ENCODE assay signal across 14 mouse cellular contexts in genomic region chr5:115124690-115125089, GRCm38 (mm10). TPM values are rescaled to one million over a fixed set of nuclear protein-coding genes. Genes with fewer than 3 reads are reported as not detected.
A peak's percentile ranks its signal among the peaks of the same experiment; 100 is the strongest.
DNase-seq lines count a peak whose midpoint lies in the region; ATAC-seq lines count a peak whose summit lies in the region.
"Had no signal": no experiment of that assay in that cellular context is flagged by ENCODE, and none has a peak within 500 bp of the region (broad histone marks: within the 10 kb centered on the region; RNA-seq: fewer than 3 reads in every experiment).

No protein-coding gene starts in this region.

- WGBS in forebrain, embryonic 13.5 days = 96% methylated on average over 6 of the region's 6 CpGs
- WGBS in forebrain, embryonic 14.5 days = over 99% methylated on average over 6 of the region's 6 CpGs
- WGBS in hindbrain, embryonic 13.5 days = 97% methylated on average over 6 of the region's 6 CpGs
- 94% methylated on average over 6 of the region's 6 CpGs for WGBS in hindbrain, embryonic 10.5 days
- 88% methylated on average over 6 of the region's 6 CpGs for WGBS in lung, embryonic 15.5 days
- 94% methylated on average over 6 of the region's 6 CpGs for WGBS in intestine, embryonic 16.5 days

- 0 out of 2 replicates have a peak, but pooled peaks have one; percentile 5 for ATAC-seq in forebrain, embryonic 13.5 days
- ATAC-seq in forebrain, embryonic 14.5 days = no peak
- ATAC-seq in hindbrain, embryonic 13.5 days (ENCODE audit: low FRiP score) = no peak; the same call in 1 of the 2 replicates
- 0 out of 2 replicates have a peak, but pooled peaks have one; percentile 9 for ATAC-seq in lung, embryonic 15.5 days (ENCODE audit: borderline replicate concordance, extremely low read depth, low FRiP score, low TSS enrichment)
- ATAC-seq in intestine, embryonic 16.5 days = peak; percentile 7; the same call in 1 of the 2 replicates

- DNase-seq in forebrain, embryonic 14.5 days (ENCODE audit: low spot score) = no peak
- DNase-seq in hindbrain, embryonic 10.5 days (ENCODE audit: low spot score) = no peak
- no peak for DNase-seq in lung, adult 18-20 months
- no peak for DNase-seq in kidney, postnatal 25 days

- H3K9me3 ChIP-seq in forebrain, embryonic 13.5 days (replicated peaks) = no peaks in the 10 kb centered on the region
- no peaks in the 10 kb centered on the region for H3K9me3 ChIP-seq in forebrain, embryonic 14.5 days (replicated peaks; ENCODE audit: control insufficient read depth, low read length)
- H3K9me3 ChIP-seq in hindbrain, embryonic 13.5 days = no peaks in the 10 kb centered on the region
- no peaks in the 10 kb centered on the region for H3K9me3 ChIP-seq in hindbrain, embryonic 10.5 days
- no peaks in the 10 kb centered on the region for H3K9me3 ChIP-seq in lung, embryonic 15.5 days
- H3K9me3 ChIP-seq in intestine, embryonic 16.5 days (ENCODE audit: control insufficient read depth, low read length) = no peaks in the 10 kb centered on the region
- H3K9me3 ChIP-seq: heart, embryonic 15.5 days; liver, embryonic 15.5 days had no signal

- no peak overlapping the region for H3K4me2 ChIP-seq in forebrain, embryonic 13.5 days
- H3K4me2 ChIP-seq in forebrain, embryonic 14.5 days (ENCODE audit: low read length) = no peak overlapping the region
- no peak overlapping the region for H3K4me2 ChIP-seq in hindbrain, embryonic 13.5 days
- H3K4me2 ChIP-seq in lung, embryonic 15.5 days = no peak overlapping the region
- no peak overlapping the region for H3K4me2 ChIP-seq in intestine, embryonic 16.5 days (ENCODE audit: low read depth, low read length)
- H3K4me2 ChIP-seq: liver, embryonic 15.5 days; midbrain, embryonic 11.5 days had no signal

- H3K27me3 ChIP-seq in forebrain, embryonic 13.5 days = no peaks in the 10 kb centered on the region
- no peaks in the 10 kb centered on the region for H3K27me3 ChIP-seq in forebrain, embryonic 14.5 days (replicated peaks; ENCODE audit: control insufficient read depth, insufficient read depth, low read length)
- H3K27me3 ChIP-seq in hindbrain, embryonic 13.5 days = no peaks in the 10 kb centered on the region
- H3K27me3 ChIP-seq in hindbrain, embryonic 10.5 days (ENCODE audit: insufficient read depth, poor library complexity, severe bottlenecking) = no peaks in the 10 kb centered on the region
- H3K27me3 ChIP-seq in lung, embryonic 15.5 days = no peaks in the 10 kb centered on the region
- no peaks in the 10 kb centered on the region for H3K27me3 ChIP-seq in intestine, embryonic 16.5 days (replicated peaks; ENCODE audit: control insufficient read depth, insufficient read depth, low read length)
- H3K27me3 ChIP-seq: CH12.LX; heart, embryonic 15.5 days; liver, embryonic 15.5 days had no signal

- H3K27ac ChIP-seq in forebrain, embryonic 13.5 days = no peak overlapping the region
- no peak overlapping the region for H3K27ac ChIP-seq in forebrain, embryonic 14.5 days (ENCODE audit: low read depth, low read length)
- peak overlapping the region; percentile 70; the same call in 1 of the 2 replicates for H3K27ac ChIP-seq in hindbrain, embryonic 13.5 days
- no peak overlapping the region for H3K27ac ChIP-seq in hindbrain, embryonic 10.5 days
- H3K27ac ChIP-seq in lung, embryonic 15.5 days = no peak overlapping the region
- no peak overlapping the region for H3K27ac ChIP-seq in intestine, embryonic 16.5 days (ENCODE audit: low read length)
- H3K27ac ChIP-seq: heart, embryonic 15.5 days; liver, embryonic 15.5 days; macrophage had no signal

- no peak overlapping the region for H3K4me3 ChIP-seq in forebrain, embryonic 13.5 days
- no peak overlapping the region for H3K4me3 ChIP-seq in forebrain, embryonic 14.5 days (ENCODE audit: low read depth, low read length)
- no peak overlapping the region for H3K4me3 ChIP-seq in hindbrain, embryonic 13.5 days
- no peak overlapping the region for H3K4me3 ChIP-seq in hindbrain, embryonic 10.5 days
- H3K4me3 ChIP-seq in lung, embryonic 15.5 days = no peak overlapping the region
- no peak overlapping the region for H3K4me3 ChIP-seq in intestine, embryonic 16.5 days (ENCODE audit: low read length)
- H3K4me3 ChIP-seq: heart, embryonic 15.5 days; liver, embryonic 15.5 days had no signal

- no peak overlapping the region for H3K9ac ChIP-seq in forebrain, embryonic 13.5 days
- no peak overlapping the region for H3K9ac ChIP-seq in forebrain, embryonic 14.5 days (ENCODE audit: low read length)
- H3K9ac ChIP-seq in hindbrain, embryonic 13.5 days = no peak overlapping the region
- no peak overlapping the region for H3K9ac ChIP-seq in lung, embryonic 15.5 days
- no peak overlapping the region for H3K9ac ChIP-seq in intestine, embryonic 16.5 days (ENCODE audit: low read depth, low read length)
- H3K9ac ChIP-seq: heart, embryonic 15.5 days; liver, embryonic 15.5 days had no signal

- H3K36me3 ChIP-seq in forebrain, embryonic 13.5 days (ENCODE audit: poor library complexity, severe bottlenecking) = peaks cover 71% of the 10 kb centered on the region
- H3K36me3 ChIP-seq in forebrain, embryonic 14.5 days (ENCODE audit: control insufficient read depth, insufficient read depth, low read length) = peaks cover 58% of the 10 kb centered on the region
- H3K36me3 ChIP-seq in hindbrain, embryonic 13.5 days = peaks cover 68% of the 10 kb centered on the region
- peaks cover 76% of the 10 kb centered on the region for H3K36me3 ChIP-seq in hindbrain, embryonic 10.5 days
- peaks cover 51% of the 10 kb centered on the region for H3K36me3 ChIP-seq in lung, embryonic 15.5 days
- peaks cover 9% of the 10 kb centered on the region for H3K36me3 ChIP-seq in intestine, embryonic 16.5 days (ENCODE audit: control insufficient read depth, insufficient read depth, low read length)

- peaks cover 18% of the 10 kb centered on the region for H3K4me1 ChIP-seq in forebrain, embryonic 13.5 days
- H3K4me1 ChIP-seq in forebrain, embryonic 14.5 days (ENCODE audit: control insufficient read depth, insufficient read depth, low read length) = no peaks in the 10 kb centered on the region
- peaks cover 19% of the 10 kb centered on the region for H3K4me1 ChIP-seq in hindbrain, embryonic 13.5 days (replicated peaks)
- peaks cover 8% of the 10 kb centered on the region; the same call in 1 of the 2 replicates for H3K4me1 ChIP-seq in hindbrain, embryonic 10.5 days (replicated peaks)
- H3K4me1 ChIP-seq in lung, embryonic 15.5 days = peaks cover 11% of the 10 kb centered on the region
- H3K4me1 ChIP-seq in intestine, embryonic 16.5 days (ENCODE audit: control insufficient read depth, insufficient read depth, low read length) = peaks cover 10% of the 10 kb centered on the region; the same call in 1 of the 2 replicates

RNA-seq across cellular contexts. Expression of gene Acads, which starts 5.5 kb away (rescaled TPM):
- 27.7 and 28.6 TPM in 2 replicates for polyA plus RNA-seq in forebrain, embryonic 13.5 days (2015; fragmentation: Nextera tagmentation; extraction: Ambion mirVana)
- 17.7 and 18.8 TPM in 2 replicates for polyA plus RNA-seq in forebrain, embryonic 14.5 days (2014; fragmentation: Nextera tagmentation; extraction: Ambion mirVana)
- 24.4 and 25.2 TPM in 2 replicates for polyA plus RNA-seq in hindbrain, embryonic 13.5 days (2015; fragmentation: Nextera tagmentation; extraction: Ambion mirVana)
- 67.2 and 70.6 TPM in 2 replicates for polyA plus RNA-seq in hindbrain, embryonic 10.5 days (2016; fragmentation: Nextera tagmentation; extraction: Ambion mirVana)
- polyA plus RNA-seq in lung, embryonic 15.5 days (2015; fragmentation: Nextera tagmentation; extraction: Ambion mirVana) = 76.3 and 76.4 TPM in 2 replicates
- polyA plus RNA-seq in intestine, embryonic 16.5 days (2015; fragmentation: Nextera tagmentation; extraction: Ambion mirVana) = 150 and 162 TPM in 2 replicates

RNA-seq across cellular contexts. Expression of gene Unc119b, which starts 10.1 kb away (rescaled TPM):
- polyA plus RNA-seq in forebrain, embryonic 13.5 days (2015; fragmentation: Nextera tagmentation; extraction: Ambion mirVana) = 44.8 and 49.9 TPM in 2 replicates
- polyA plus RNA-seq in forebrain, embryonic 14.5 days (2014; fragmentation: Nextera tagmentation; extraction: Ambion mirVana) = 35.4 and 37.8 TPM in 2 replicates
- polyA plus RNA-seq in hindbrain, embryonic 13.5 days (2015; fragmentation: Nextera tagmentation; extraction: Ambion mirVana) = 36.7 and 38.0 TPM in 2 replicates
- 66.9 and 74.6 TPM in 2 replicates for polyA plus RNA-seq in hindbrain, embryonic 10.5 days (2016; fragmentation: Nextera tagmentation; extraction: Ambion mirVana)
- 39.9 and 41.0 TPM in 2 replicates for polyA plus RNA-seq in lung, embryonic 15.5 days (2015; fragmentation: Nextera tagmentation; extraction: Ambion mirVana)
- 22.1 and 23.2 TPM in 2 replicates for polyA plus RNA-seq in intestine, embryonic 16.5 days (2015; fragmentation: Nextera tagmentation; extraction: Ambion mirVana)

RNA-seq across cellular contexts. Expression of gene Gm10401, which starts 26.6 kb away (rescaled TPM):
- polyA plus RNA-seq in forebrain, embryonic 13.5 days (2015; fragmentation: Nextera tagmentation; extraction: Ambion mirVana) = 38.4 and 40.9 TPM in 2 replicates
- polyA plus RNA-seq in forebrain, embryonic 14.5 days (2014; fragmentation: Nextera tagmentation; extraction: Ambion mirVana) = 39.4 and 50.4 TPM in 2 replicates
- 42.7 and 44.4 TPM in 2 replicates for polyA plus RNA-seq in hindbrain, embryonic 13.5 days (2015; fragmentation: Nextera tagmentation; extraction: Ambion mirVana)
- polyA plus RNA-seq in hindbrain, embryonic 10.5 days (2016; fragmentation: Nextera tagmentation; extraction: Ambion mirVana) = 22.3 and 22.8 TPM in 2 replicates
- polyA plus RNA-seq in lung, embryonic 15.5 days (2015; fragmentation: Nextera tagmentation; extraction: Ambion mirVana) = 26.9 and 32.3 TPM in 2 replicates
- polyA plus RNA-seq in intestine, embryonic 16.5 days (2015; fragmentation: Nextera tagmentation; extraction: Ambion mirVana) = 17.6 and 22.0 TPM in 2 replicates
- polyA plus RNA-seq: testis, adult 2 months had no signal

RNA-seq across cellular contexts. Expression of gene Mlec, which starts 33.3 kb away (rescaled TPM):
- 23.5 and 25.9 TPM in 2 replicates for polyA plus RNA-seq in forebrain, embryonic 13.5 days (2015; fragmentation: Nextera tagmentation; extraction: Ambion mirVana)
- 11.4 and 12.5 TPM in 2 replicates for polyA plus RNA-seq in forebrain, embryonic 14.5 days (2014; fragmentation: Nextera tagmentation; extraction: Ambion mirVana)
- 22.3 and 27.2 TPM in 2 replicates for polyA plus RNA-seq in hindbrain, embryonic 13.5 days (2015; fragmentation: Nextera tagmentation; extraction: Ambion mirVana)
- 59.5 and 71.1 TPM in 2 replicates for polyA plus RNA-seq in hindbrain, embryonic 10.5 days (2016; fragmentation: Nextera tagmentation; extraction: Ambion mirVana)
- polyA plus RNA-seq in lung, embryonic 15.5 days (2015; fragmentation: Nextera tagmentation; extraction: Ambion mirVana) = 75.4 and 77.0 TPM in 2 replicates
- polyA plus RNA-seq in intestine, embryonic 16.5 days (2015; fragmentation: Nextera tagmentation; extraction: Ambion mirVana) = 68.5 and 82.4 TPM in 2 replicates

Comparison
In these comparisons a context has a peak if more than half of its experiments do, and no peak if none do; other contexts are left out.
1. ATAC-seq: peak in forebrain, embryonic 13.5 days (single experiment), lung, embryonic 15.5 days (single experiment) and intestine, embryonic 16.5 days (single experiment); none in forebrain, embryonic 14.5 days (single experiment) and hindbrain, embryonic 13.5 days (single experiment).